Mouse (Mus musculus) cerebellum, postnatal 25 days (tissue): ENCODE results near the gene Sgcd.

Source experiments
- DNase-seq, 2 experiments: peaks; one replicate each; pipeline ENCODE4 v3.0.0; 2021; ENCODE audit warnings: mixed read lengths in 2 of 2

Sgcd gene

GRCm38 (mm10) chr11:47988697-47989533 is at the start of gene Sgcd:
Gene Sgcd (minus strand): TSS chr11:47988969.
- DNase-seq, result peak; percentile 60 to 67

DNA sequence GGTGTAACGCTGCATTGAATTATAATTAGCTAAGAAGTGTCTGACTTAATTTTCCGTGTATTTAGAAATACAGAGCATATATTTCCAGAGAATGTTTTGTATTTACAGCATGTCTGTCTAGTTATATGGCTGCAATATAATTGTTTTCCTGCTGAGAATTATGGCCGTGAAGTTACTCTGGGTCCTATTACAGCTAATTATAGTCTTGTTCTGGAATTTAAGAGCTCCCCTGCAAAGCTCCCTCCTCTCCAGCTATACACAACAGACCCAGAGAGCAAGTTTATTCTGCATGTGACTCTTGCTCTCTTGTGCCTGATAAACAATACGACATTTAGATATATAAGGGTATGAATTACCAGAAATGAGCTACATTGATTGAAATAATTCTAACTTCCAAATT is 49.3 kb upstream of the Sgcd start:
- DNase-seq, result no peak

DNA sequence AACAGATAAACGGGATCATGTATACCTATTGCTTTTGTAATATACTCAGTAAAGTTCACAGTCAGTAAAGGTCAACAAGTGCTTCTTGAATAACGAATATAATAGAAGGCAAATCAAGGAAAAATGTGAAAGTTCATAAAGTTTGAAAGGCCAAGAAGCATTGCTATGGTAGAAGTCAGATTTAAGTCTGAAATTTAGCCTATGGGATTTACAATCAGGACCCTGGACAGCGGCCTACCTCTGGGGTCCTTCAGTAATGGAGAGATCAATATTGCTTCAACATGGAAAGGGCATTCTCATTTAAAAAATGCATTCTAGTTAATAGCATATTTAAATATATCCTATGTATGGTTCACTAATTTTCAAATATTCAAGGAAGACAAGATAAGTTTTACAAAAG is 24.1 kb upstream of the Sgcd start:
- DNase-seq, result no peak

GRCm38 (mm10) chr11:47988333-47988696 is 454 bp downstream of the Sgcd start:
- DNase-seq, result peak in 1 of 2 experiments; percentile 37

DNA sequence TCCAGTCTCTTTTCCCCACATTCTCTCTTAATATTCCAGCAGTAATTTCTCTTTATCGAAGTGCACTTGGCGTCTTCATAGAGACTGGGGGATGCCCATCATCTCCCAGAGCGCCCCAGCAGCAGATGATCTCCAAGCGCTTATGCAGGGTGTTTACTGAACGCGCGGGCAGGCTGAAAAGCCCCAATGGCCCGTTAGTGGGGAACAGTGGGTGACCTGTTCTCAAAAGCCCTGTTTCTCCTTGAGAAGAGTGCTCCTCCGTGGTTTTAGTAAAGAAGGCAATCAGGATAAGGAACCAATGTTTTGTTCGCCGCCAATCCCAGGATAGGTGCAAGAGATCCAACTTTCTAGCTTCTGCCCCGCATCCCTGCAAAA is 889 bp downstream of the Sgcd start:
- DNase-seq, result peak; percentile 4 to 9

DNA sequence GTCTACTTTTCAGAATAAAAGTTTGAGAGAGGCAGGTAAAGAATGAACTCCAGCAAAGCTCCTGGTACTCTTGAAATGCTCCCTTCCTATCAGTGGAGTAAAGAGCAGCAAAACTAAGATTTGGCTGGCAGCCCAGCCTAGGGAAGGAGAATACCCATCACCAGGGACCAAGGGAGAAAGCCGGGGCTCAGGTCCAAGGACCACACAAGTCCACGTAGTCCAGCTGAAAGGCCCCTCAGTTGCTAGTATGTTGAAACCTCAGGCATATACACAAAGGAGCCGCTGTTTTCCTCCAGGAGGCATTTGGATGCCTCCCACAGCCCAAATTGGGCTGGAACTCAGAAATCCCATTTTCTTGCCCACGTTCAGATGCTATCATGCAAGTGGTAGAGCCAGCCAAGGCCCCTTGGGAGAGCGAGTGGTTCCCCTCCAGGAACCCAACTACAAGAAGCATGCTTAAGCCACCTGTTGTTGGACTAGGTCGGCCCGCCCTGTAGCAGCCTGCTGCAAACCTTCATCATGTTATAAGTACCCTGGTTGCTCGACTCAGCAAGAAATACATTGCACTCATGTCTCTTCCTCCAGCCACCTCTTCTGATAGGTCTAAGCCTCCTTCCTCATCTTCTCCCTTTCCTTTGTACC is 1.4 kb downstream of the Sgcd start:
- peak in 1 of 2 experiments; percentile 8 for DNase-seq

DNA sequence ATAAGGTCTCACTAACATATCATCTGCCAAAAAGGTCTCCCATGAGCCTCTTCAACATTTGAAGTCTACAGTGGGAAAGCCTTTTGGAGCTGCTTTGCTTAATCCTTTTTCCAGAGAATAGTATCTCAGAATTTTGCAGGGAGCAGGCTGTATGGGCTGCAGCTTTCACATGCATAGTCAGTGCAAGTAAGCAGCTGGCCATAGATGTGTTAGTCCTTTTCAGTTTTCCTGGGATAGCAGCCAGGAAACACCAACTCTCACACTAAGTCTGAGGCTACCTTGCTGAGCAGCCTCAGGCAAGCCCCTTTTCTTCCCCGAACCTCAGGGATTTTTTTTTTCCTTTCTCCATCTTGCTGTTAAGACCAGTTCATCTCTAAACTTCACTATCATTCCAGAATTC is 6.6 kb downstream of the Sgcd start:
- no peak for DNase-seq

- no peak for DNase-seq
These were observed 7.7 kb downstream of the Sgcd start for GRCm38 (mm10) chr11:47981108-47981507.

DNA sequence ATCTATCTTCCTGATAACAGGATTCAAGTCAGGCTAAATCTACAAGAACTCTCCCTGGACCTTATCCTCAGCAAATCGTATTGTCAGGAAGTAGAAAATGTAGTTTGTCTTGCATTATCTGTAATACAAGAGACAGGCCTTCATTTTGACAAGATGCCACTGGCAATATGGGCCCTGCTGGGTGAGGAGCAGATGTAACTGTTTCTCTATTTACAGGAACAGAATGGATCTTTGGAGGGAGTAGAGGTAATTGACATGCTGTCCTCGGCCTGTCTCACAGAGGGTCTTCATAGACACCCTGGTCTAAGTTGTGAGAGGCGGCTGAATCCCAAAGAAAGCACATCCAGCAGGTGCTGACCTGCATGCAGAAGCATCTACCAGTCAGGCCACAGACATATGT is 35.5 kb downstream of the Sgcd start:
- DNase-seq, result peak in 1 of 2 experiments; percentile 2

DNA sequence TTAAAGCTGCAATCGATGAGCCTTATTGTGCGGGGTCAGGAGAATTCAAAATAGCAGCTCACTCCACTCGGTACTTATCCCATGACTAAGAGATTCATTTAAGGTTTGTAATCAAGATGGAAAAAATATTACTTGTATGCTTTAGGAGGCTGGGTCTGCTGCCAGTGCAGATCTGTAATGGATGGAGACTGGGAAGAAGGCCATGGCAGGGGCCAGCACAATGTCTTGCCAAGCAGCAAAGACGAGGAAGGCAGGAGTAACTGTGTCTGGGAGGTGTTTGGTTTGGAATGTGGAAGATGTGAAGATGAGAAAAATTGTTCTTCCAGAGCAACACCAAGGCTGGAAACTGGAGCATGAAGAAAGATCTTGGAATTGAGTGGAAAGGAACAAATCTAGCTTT is 36.4 kb downstream of the Sgcd start:
- DNase-seq, result no peak

- DNase-seq, result no peak
These were observed 49.0 kb downstream of the Sgcd start for GRCm38 (mm10) chr11:47939795-47940194.

- DNase-seq, result no peak
These were observed 71.2 kb downstream of the Sgcd start for GRCm38 (mm10) chr11:47917616-47918015.

DNA sequence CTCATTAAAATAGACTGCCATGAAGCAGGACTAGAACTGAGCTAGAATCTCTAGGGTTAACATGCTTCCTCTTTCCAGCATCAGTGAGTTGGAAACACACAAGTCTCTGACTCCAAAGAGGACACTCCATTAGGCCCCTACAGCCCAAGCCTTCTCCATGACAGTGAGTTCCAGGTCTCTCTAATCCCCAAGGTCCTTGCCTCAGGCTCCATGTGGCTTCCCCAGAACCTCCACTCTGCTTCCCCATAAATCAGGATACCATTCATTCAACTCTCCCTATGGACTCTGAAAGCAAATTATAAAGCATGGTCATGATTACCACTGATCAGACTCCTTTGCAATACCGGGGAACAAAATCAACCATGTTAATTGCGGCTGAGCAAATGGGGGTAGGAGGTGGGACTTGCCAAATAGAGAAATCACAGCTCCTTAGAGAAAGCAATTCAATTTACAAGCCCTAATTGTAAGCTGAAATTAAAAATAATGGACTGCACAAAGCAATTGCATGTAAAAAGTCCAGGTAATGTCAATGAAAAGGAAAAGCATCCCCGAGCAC is 97.1 kb downstream of the Sgcd start:
- no peak for DNase-seq

GRCm38 (mm10) chr11:47890315-47890714 is 98.5 kb downstream of the Sgcd start:
- peak in 1 of 2 experiments; percentile 22 for DNase-seq

- peak; percentile 16 to 42 for DNase-seq
These were observed 103.5 kb downstream of the Sgcd start for GRCm38 (mm10) chr11:47885310-47885709.

- no peak for DNase-seq
These were observed 105.2 kb downstream of the Sgcd start for GRCm38 (mm10) chr11:47883545-47883944.

DNA sequence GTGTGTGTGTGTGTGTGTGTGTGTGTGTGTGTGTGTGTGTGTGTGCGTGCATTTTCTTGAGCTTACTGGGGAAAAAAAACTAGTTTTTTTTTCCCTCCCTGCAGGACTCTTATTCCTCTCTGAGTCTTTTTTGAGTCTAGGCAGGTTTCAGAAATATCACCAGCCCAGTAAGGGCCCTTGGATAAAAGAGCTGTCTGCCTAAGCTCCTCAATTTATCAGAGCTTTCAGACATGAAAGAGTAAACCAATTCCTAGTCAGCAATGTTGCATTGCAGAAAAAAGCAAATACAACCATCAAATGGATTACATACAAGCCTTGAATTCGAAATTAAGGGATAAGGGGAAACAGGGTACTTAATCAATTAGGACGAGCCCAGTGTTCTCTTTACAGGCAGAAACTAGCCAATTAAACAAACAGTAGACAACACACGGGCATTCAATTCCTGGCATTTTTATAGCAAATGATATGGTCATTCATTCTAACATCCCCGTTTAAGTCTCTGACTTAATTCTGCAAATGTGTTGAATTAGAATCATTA is 112.1 kb downstream of the Sgcd start:
- no peak for DNase-seq

DNA sequence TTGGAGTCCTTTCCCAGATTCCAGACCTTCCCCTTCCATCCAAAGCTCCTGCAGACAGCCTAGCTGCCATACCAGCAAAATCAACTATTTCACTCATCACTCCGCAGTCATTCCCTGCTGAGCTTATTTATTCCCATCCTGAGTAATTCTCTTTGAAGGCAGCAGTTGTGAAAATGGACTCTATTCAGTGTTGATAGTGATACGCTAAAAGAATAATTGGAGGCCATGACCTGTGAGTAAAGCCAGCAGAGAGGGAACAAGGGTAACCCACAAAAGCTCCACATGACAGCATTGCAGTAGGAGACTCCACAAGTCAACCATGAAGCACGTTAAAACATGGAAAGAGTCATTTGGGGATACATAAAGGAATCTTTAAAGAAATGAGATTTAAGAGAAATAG is 142.9 kb downstream of the Sgcd start:
- no peak for DNase-seq

DNA sequence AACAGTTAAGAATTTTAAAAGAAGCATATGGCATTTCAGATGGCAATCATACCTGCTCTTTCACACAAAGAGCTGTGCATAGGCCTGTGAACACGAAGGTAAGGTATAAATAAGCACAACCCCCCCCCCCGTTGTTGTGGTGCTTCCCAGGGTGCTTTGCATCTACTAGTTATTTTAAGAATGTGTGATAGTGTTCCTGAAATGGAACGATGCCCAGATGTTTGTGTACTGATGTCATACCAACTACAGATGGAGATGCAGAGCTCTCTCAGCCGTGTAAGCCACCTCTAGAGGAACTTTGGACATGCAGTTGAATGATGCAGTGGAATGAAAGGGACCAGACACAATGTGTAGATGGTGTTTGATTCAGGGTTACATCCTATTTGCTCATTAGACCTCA is 155.5 kb downstream of the Sgcd start:
- DNase-seq, result no peak

GRCm38 (mm10) chr11:47810307-47810706 is 178.5 kb downstream of the Sgcd start:
- no peak for DNase-seq

- DNase-seq, result peak in 1 of 2 experiments; percentile 17
These were observed 184.6 kb downstream of the Sgcd start for GRCm38 (mm10) chr11:47804101-47804715.

DNA sequence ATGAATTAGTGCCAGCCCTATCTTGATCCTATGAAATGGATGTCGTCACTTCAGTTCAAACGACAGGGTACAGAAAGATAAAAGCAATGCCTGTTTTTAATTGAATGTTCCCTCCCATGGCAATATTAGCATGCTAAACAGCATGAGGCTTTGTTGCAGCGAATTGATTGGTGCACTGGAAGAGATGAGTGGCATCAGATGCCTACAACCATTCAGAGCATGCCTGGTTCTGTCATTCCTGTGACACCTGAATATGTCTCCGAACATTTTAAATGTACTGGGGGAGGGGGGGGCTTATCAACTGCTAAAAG is 210.9 kb downstream of the Sgcd start:
- no peak for DNase-seq

- no peak for DNase-seq
These were observed 211.4 kb downstream of the Sgcd start for GRCm38 (mm10) chr11:47777226-47777915.
